Mouse (Mus musculus): ENCODE data around the gene Lemd2.

- TF ChIP-seq CTCF (IDR thresholded peaks at IDR 0.05) (no peak), POLR2A (IDR thresholded peaks at IDR 0.05; ENCODE audit: insufficient read depth, low read depth, low read length) (no peak), EP300 (IDR thresholded peaks at IDR 0.05; ENCODE audit: insufficient read depth, low read depth, low read length) (no peak)
Measured at GRCm38 (mm10) chr17:27223821-27224220, 19.6 kb upstream of the Lemd2 start.

Data from heart, adult 2 months (tissue).